Mouse (Mus musculus) liver, adult 2 months (tissue): ENCODE measurements around the gene Mmel1.

Experiments
- CTCF ChIP-seq: fragments of 200-500 bp; IDR thresholded peaks from 2 replicates; pipeline ENCODE4 v1.5.1; 2011; ENCODE audit warnings: low read depth, low read length, control low read depth
- POLR2A ChIP-seq: fragments of 200-500 bp; IDR thresholded peaks from 2 replicates; pipeline ENCODE4 v1.6.1; 2011; ENCODE audit warnings: low read length, control low read depth; ENCODE audit not compliant: insufficient read depth; ENCODE audit errors: extremely low read depth

- TF ChIP-seq POLR2A = no peak
- peak; percentile 69 for TF ChIP-seq CTCF
Measured at GRCm38 (mm10) chr4:154925413-154925812, 56.0 kb downstream of the Mmel1 start.
